Mouse (Mus musculus) bone marrow, adult 2 months (tissue): ENCODE data around the gene Emilin3. TPM values are rescaled to one million over a fixed set of nuclear protein-coding genes. Genes with fewer than 3 reads are reported as not detected.

Experiments
- H3K27ac ChIP-seq: fragments of 200-500 bp; 2 replicates; pipeline ENCODE4 v1.5.1; 2012; ENCODE audit warnings: low read depth, mild to moderate bottlenecking, control low read depth, inconsistent platforms, low read length; ENCODE audit not compliant: control insufficient read depth, poor library complexity, insufficient read depth
- H3K4me1 ChIP-seq: fragments of 200-500 bp; 2 replicates; pipeline ENCODE4 v1.6.1; 2011; ENCODE audit warnings: low read length; ENCODE audit not compliant: control insufficient read depth, insufficient read depth
- H3K4me3 ChIP-seq: fragments of 200-500 bp; replicated peaks from 2 replicates; pipeline ENCODE3; 2011; ENCODE audit warnings: mild to moderate bottlenecking, low read depth, low read length, control low read depth; ENCODE audit not compliant: control insufficient read depth
- CTCF ChIP-seq: fragments of 200-500 bp; IDR thresholded peaks from 2 replicates; pipeline ENCODE4 v1.5.1; 2011; ENCODE audit warnings: low read length, control low read depth; ENCODE audit not compliant: control insufficient read depth, insufficient read depth
- POLR2A ChIP-seq: fragments of 200-500 bp; IDR thresholded peaks from 2 replicates; pipeline ENCODE4 v1.6.1; 2011; ENCODE audit warnings: low read depth, mild to moderate bottlenecking, control low read depth, low read length, borderline replicate concordance; ENCODE audit not compliant: control insufficient read depth
- WGBS: fragments of 180-500 bp; shearing (Covaris S2); methylation state at CpG from one replicate; pipeline ENCODE4 v1.1.7; 2018; 5-methylcytosine and 5-hydroxymethylcytosine counted together
- polyA plus RNA-seq: library from polyadenylated mRNA; stranded (reverse); fragments of >200 nt; gene quantifications from 2 replicates; pipeline ENCODE4 v1.2.4, GENCODE M21; 2011; ENCODE audit warnings: low replicate concordance; ENCODE audit not compliant: missing spikeins, insufficient read depth, insufficient read length

The Emilin3 gene
- polyA plus RNA-seq, 1 experiment, result 0.57 TPM

GRCm38 (mm10) chr2:160872890-160873382 is 39.2 kb downstream of the Emilin3 start, which contains the start of gene Zhx3:
Gene Zhx3 (minus strand): TSS chr2:160872998.
- TF ChIP-seq CTCF (no peak), POLR2A (peak; percentile 38; the same call in 1 of the 2 replicates)
- H3K27ac ChIP-seq, result peak within 1 kb of the TSS; percentile 86
- H3K4me3 ChIP-seq, result peak within 1 kb of the TSS; percentile 80
- under 1% methylated on average over 48 of the region's 48 CpGs for WGBS
- no peaks in the 10 kb centered on the region; the same call in 1 of the 2 replicates for H3K4me1 ChIP-seq

GRCm38 (mm10) chr2:160872395-160872794 is 39.7 kb downstream of the Emilin3 start:
- peak overlapping the region; percentile 86 for H3K27ac ChIP-seq
- H3K4me3 ChIP-seq, result peak overlapping the region; percentile 80
- H3K4me1 ChIP-seq, result no peaks in the 10 kb centered on the region; the same call in 1 of the 2 replicates
- no peak for TF ChIP-seq POLR2A
- TF ChIP-seq CTCF, result no peak
- under 1% methylated on average over 45 of the region's 47 CpGs for WGBS

- Histone ChIP-seq H3K4me1 (no peaks in the 10 kb centered on the region; the same call in 1 of the 2 replicates), H3K4me3 (no peak overlapping the region), H3K27ac (no peak overlapping the region)
- TF ChIP-seq POLR2A (no peak), CTCF (no peak)
- 80% methylated on average over 3 of the region's 3 CpGs for WGBS
These were observed 40.8 kb downstream of the Emilin3 start for GRCm38 (mm10) chr2:160871310-160871709.

- H3K4me3 ChIP-seq, result no peak overlapping the region
These were observed 42.7 kb downstream of the Emilin3 start for GRCm38 (mm10) chr2:160869446-160869845.

GRCm38 (mm10) chr2:160865266-160865665 is 46.9 kb downstream of the Emilin3 start:
- TF ChIP-seq CTCF, result no peak
- no peak for TF ChIP-seq POLR2A
- 81% methylated on average over 2 of the region's 2 CpGs for WGBS
- H3K4me3 ChIP-seq, result no peak overlapping the region
- no peaks in the 10 kb centered on the region; the same call in 1 of the 2 replicates for H3K4me1 ChIP-seq
- H3K27ac ChIP-seq, result no peak overlapping the region

More at GRCm38 (mm10) chr2:160869446-160869845, 42.7 kb downstream of the Emilin3 start:
- TF ChIP-seq POLR2A (no peak), CTCF (no peak)
- Histone ChIP-seq H3K4me1 (no peaks in the 10 kb centered on the region; the same call in 1 of the 2 replicates), H3K27ac (no peak overlapping the region)
- WGBS, result 80% methylated on average over 3 of the region's 3 CpGs

- Histone ChIP-seq H3K27ac (no peak overlapping the region), H3K4me1 (no peaks in the 10 kb centered on the region; the same call in 1 of the 2 replicates), H3K4me3 (no peak overlapping the region)
- 73% methylated on average over 1 of the region's 1 CpGs for WGBS
- TF ChIP-seq CTCF (no peak), POLR2A (no peak)
These were observed 48.0 kb downstream of the Emilin3 start for GRCm38 (mm10) chr2:160864112-160864511.

GRCm38 (mm10) chr2:160860363-160860762 is 51.8 kb downstream of the Emilin3 start:
- H3K4me3 ChIP-seq, result no peak overlapping the region
- no peaks in the 10 kb centered on the region; the same call in 1 of the 2 replicates for H3K4me1 ChIP-seq
- WGBS, result 14% methylated on average over 1 of the region's 1 CpGs
- no peak overlapping the region for H3K27ac ChIP-seq
- no peak for TF ChIP-seq POLR2A
- no peak for TF ChIP-seq CTCF

Other genes starting within 250 kb of the Emilin3 start
- gene Plcg1, start 181.0 kb downstream of the Emilin3 start, polyA plus RNA-seq, result 12.8 and 21.0 TPM in 2 replicates
- gene Zhx3, start 39.3 kb downstream of the Emilin3 start, polyA plus RNA-seq, result 2.9 and 3.5 TPM in 2 replicates
- gene Lpin3, start 31.7 kb downstream of the Emilin3 start, polyA plus RNA-seq, result 1.9 TPM in 1 of 2 replicates, not detected in the other
- gene Chd6, start 196.7 kb upstream of the Emilin3 start, polyA plus RNA-seq, result 21.7 and 22.2 TPM in 2 replicates